Mouse (Mus musculus): ENCODE results near the gene Larp6.

DNA sequence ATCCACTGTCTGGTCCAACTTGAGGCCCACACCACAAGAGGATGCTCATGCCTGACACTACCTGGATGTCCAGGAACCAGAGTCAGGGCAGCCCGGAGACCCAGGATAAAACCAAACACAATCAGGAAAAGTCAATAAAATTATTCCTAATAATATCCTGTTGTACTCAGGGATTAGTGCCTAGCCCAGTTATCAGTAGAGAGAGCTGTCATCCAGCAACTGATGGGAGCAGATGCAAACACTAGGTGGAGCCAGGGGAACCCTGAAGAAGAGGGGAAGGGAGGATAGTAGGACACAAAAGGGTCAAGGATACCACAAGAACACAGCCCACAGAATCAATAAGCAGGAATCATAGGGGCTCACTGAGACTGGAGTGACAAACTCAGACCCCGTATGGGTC is 5.2 kb upstream of the Larp6 start:
- TF ChIP-seq CTCF (IDR thresholded peaks at IDR 0.05; ENCODE audit: insufficient read depth, low read length) (no peak), POLR2A (IDR thresholded peaks at IDR 0.05; ENCODE audit: borderline replicate concordance, extremely low read depth, low read depth, low read length) (no peak)

All from lung, adult 2 months (tissue).